Mouse (Mus musculus): Measurements from ENCODE around the gene Itk.

Gene Itk

DNA sequence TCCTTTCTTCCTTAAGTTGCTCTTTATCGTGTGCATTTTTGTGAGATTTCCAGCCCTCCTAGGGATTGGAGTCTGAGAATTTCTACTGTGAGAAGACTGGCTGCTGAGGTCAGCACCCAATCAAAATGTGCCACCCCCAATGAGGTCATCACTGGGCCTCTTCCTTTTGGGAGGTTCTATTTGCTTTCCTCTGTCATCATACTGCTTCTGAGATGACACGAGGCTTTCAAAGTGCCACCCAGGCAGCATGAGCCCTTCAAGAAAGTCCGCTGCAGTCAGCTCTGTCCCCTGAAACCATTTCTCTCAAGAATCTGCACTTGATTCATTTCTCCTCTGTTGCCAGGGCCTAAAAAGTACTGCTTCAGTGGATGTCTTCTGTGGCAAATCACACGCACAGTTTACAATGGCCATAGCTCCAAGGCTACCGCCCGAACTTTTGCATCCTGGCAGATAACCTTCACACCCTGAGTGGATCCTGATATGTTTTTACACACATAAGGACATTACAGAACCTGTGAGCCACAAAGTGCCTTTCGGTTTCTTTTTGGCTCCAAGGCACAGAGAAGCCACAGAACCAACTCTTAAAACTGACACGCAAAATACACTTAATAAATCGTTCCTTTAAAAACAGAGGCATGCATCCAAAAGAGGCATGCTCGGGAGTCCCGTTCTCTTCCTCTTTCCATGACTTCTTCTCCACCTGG lies 80.9 kb downstream of the Itk start:
- ATAC-seq (ENCODE audit: low TSS enrichment): no peak

- ATAC-seq (ENCODE audit: low TSS enrichment): no peak
These were observed 81.5 kb downstream of the Itk start for GRCm38 (mm10) chr11:46307768-46308167.

DNA sequence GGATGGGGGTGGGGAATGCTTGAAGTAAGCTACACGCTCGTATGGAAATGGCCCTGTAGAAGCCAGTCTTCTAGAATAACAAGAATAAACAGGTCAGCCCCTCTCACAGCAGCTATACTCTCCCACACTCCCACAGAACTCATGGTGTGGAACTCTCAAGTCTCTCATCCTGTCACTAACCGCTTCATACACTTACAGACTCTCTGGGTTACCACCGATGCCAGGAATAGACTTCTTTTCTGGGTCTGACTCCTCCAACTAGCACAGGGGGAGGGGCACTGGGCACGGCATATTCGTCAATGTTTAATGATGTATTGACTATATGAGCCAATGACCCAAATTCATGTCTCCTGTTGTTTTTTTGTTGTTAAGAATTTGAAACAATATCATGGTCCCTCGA lies 82.5 kb downstream of the Itk start:
- peak; percentile 21; the same call in 1 of the 2 replicates for ATAC-seq (ENCODE audit: low TSS enrichment)

- ATAC-seq (ENCODE audit: low TSS enrichment): no peak
These were observed 83.3 kb downstream of the Itk start for GRCm38 (mm10) chr11:46305881-46306520.

DNA sequence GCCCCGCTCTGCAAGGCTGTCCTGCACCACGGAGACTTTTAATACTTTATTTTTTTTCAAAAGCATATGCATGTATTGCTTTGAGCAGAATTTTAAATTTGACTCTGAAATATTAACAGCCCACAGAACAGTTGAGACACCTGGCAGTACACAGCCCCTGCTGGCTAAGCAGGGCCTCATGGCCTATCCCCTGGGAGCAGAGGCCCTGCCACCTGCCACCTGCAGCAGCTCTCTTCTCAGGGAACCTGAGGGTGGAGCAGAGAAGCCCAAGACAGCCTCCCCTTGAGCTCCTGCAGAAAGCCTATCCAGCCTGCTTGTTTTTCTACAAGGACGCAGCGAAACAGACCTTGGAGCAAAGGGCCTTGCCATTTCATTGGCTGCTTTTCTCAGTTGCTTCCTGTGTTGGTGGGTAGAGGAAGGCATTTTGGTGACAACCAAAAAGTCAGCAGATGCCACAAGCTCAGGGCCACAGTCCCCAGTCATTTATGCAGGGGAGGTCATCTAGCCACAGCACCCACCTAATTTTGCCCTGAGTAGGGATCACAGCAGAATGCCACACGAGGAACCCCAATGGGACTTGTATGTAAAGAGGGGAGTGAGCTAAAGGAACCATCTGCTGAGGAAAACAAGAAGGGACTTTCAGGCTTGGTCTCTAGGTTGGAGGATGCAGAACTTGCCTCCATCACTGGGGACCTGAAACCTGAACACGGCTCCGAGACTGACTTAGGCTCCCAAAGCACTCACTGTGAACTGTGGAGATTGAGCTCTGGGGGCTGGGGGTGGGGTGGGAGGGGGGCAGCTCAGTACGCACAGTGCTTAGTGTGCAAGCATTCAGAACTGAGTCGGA lies 84.2 kb downstream of the Itk start:
- no peak for ATAC-seq (ENCODE audit: low TSS enrichment)

DNA sequence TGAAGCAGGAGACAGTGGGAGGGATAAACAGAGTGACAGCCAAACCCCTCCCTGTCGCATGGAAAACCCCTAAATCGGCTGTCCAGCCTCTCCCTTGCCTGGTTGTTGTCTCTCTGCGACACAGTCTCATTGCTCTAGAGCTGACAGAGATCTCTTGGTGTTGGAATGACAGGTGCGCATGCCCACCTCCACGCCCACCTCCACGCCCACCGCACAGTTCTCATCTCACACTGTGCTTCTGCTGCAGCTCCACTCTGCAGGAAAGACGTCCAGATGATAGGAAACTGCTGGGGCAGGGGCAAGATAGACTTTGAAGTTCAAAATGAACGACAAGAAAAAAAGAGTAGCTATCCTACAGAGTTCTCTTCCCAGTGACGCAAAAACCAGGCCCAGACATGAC lies 85.2 kb downstream of the Itk start:
- no peak for ATAC-seq (ENCODE audit: low TSS enrichment)

DNA sequence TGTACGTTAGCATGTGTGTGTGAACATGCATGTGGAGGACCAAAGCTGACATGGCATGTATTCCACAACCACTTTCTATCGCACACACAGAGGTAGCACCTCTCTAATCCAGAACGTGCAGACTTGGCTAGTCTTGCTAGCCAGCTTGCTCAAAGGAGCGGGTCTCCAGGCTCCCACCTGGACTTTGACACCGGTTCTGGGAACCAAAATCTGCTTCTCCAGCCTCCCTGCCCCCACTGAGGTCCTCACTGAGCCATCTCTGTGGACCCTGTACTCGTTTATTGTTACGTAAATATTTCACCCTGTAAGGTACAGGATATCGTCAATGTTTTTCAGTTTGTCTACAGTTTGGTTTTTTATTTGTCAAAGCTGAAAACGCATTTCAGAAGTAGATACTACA lies 86.8 kb downstream of the Itk start:
- no peak for ATAC-seq (ENCODE audit: low TSS enrichment)

DNA sequence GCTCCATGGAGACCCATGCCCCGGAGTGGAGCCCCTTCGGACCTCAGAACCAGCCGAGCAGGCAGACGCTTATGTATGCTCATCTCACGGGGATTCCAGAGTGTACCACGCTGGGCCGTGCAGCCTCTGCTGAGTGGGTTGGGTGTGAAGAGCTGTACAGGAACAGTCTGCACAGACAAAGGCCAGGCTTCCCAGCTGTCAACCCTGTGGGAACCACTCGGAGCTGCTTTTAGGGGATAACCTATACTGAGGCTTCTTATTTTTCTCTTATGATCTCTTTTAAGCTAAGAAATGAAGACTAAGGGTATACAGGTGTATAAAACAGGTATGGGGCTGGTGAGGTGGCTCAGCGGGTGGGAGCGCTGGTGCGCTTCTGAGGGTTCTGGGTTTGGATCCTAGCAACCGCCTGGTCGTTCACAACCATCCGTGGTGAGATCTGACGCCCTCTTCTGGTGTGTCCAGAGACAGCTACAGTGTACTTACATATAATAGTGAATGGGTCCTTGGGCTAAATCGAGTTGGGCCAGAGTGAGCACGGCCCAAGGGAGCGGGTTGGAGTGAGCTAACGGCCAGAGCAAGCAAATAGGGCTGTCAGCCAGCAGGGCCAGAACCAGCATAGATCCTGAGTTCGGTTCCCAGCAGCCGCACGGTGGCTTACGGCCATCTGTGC lies 87.6 kb downstream of the Itk start:
- ATAC-seq (ENCODE audit: low TSS enrichment): peak; percentile 64

GRCm38 (mm10) chr11:46299901-46300300 lies 89.4 kb downstream of the Itk start:
- ATAC-seq (ENCODE audit: low TSS enrichment): no peak

- ATAC-seq (ENCODE audit: low TSS enrichment): peak; percentile 60
These were observed 90.2 kb downstream of the Itk start for GRCm38 (mm10) chr11:46298889-46299785.

DNA sequence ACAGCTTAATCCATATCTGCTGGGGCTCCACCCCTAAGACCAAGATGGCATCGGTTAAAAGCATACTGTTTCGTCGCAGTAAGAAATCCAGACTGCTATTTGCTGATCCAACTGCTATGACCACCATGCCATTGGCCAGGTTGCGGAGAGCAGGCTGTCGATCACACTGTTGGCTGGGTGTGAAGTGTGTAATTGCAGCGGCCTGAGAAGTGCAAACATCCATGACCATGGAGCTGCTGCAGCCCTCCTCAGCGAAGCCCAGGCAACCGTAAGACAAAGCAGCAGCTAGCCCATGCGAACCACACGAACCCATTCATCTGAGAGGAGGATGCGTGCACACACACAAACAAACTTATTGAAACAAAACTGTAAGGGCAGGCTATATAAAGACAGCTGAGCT lies 94.9 kb downstream of the Itk start:
- ATAC-seq (ENCODE audit: low TSS enrichment): no peak

DNA sequence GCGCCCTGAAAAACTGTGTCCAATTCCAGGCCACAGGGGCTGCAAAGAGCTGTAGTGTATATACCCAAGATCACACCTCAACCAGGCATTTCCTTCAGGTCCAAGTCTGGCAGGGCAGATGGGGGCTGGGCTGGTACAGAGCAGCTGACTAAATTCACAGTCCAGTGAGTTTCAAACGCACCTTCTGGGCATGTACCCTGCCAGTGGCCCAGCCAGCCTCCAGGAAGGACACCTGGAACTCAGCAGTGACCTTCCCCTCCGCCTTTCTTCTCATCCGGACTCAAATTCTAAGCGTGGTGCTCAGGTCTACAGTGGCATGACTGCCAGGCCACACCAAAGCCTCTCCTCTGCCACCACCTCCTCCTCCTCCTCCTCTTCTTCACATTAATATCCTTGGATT lies 95.8 kb downstream of the Itk start:
- no peak for ATAC-seq (ENCODE audit: low TSS enrichment)

- ATAC-seq (ENCODE audit: low TSS enrichment): no peak
These were observed 98.3 kb downstream of the Itk start for GRCm38 (mm10) chr11:46290988-46291405.

DNA sequence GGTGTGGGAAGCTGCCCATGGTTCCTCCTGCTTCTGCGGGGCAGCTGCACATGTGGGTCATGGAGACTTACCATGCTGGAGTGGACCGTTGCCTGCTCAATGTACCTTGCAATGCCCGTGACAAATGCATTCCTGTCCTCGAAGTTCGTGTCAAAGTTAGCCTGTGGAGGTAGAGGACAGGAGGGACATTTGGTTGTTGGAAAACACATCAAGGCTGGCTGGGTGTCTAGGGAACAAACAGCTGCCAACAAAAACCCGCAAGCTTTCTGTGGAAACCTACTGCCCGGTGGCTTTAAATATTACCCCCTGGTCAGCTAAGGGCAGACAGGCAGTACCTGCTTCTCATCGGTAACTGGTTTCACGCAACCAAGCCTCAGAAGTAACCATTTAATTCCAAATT lies 99.8 kb downstream of the Itk start:
- ATAC-seq (ENCODE audit: low TSS enrichment): no peak

DNA sequence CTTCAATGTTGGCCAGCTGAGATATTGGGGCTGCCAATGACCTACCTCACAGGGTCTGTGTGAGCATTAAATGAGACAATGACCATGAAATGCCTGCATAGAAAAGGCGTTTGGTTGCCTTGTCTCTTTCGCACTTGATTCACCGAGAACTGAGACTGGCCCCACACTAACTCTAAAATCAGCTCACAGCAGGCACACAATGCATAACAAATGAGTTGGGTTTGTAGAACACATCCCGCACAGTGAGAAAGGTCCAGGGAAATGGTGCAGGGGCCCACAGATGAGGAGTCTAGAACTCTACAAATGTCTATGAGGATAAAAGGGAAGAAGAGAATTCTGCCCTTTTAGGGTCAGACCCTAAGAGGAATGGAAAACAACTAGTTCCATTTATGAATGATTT lies 100.3 kb downstream of the Itk start:
- ATAC-seq (ENCODE audit: low TSS enrichment): no peak

DNA sequence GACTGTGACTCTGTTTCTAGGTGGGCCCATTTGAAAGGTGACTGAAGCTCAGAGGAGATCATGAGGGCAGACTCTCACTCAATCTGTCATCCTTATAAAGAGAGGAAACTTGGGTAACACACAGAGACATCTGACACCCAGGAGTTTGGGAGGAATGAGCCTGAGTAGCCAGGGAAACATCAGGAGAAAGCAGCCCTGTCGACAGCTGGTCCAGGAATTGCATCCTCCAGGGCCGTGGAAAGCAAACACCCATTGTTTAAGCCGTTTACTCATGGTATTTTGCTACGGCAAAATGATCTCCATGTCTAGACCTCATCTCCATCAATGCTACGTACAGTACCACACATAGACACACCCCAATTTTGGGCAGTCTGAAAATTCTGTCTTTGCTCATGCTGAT lies 101.2 kb downstream of the Itk start:
- ATAC-seq (ENCODE audit: low TSS enrichment): no peak

DNA sequence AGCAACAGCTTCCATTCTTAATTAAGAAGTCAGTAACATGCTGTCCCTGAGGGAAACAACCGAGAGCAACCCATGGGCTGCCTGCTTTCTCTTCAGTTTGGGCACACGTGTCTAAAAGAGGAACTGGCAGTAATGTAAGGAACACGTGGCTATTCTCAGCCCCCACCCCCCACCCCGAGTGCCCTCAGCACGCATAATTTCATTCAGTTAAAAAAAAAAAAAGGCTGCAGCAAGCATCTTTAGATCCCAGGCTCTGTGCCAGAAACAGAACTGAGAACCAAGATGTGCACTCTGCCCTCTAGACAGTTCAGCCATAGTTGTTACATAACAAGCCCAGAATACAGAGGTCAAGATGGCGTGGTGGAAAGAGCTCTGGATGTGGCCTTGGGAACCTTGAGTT lies 102.5 kb downstream of the Itk start:
- ATAC-seq (ENCODE audit: low TSS enrichment): no peak

DNA sequence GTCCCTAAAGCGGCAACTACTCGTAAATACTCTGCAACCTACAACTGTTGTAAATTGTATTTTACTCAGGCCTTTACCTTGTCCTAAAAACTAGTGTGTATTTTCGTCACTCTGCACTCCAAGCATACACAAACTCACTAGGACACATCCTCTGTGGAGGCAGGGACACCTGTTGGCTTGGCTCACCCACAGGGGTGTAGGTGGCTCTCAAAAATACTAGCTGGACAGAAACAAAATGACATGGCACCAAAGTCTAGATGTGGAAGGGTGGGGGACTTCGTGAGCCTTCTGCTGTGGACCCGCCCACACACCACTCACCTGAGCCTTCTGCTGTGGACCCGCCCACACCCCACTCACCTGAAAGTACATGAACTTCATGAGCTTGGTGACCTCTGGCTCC lies 105.5 kb downstream of the Itk start:
- 0 out of 2 replicates have a peak, but pooled peaks have one; percentile 10 for ATAC-seq (ENCODE audit: low TSS enrichment)

DNA sequence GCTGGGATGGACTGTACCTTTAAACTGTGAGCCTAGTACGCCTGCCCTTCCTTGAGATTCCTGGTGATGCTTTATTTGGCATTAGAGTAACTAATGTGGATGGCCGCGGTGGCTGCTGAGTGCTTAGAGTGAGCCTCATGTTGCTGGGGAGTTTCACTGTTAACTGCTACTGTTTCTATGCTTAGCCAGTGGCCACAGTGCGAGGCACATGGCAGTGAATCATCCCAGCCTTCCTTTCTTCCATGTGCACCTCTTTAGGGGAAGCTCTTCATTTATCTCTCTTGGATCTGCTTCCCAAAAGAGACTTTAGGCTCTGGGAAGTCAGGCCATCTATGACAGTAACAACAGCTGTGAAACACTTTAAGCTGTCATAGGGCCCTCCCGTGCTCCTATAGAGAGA lies 106.7 kb downstream of the Itk start:
- ATAC-seq (ENCODE audit: low TSS enrichment): peak; percentile 38

DNA sequence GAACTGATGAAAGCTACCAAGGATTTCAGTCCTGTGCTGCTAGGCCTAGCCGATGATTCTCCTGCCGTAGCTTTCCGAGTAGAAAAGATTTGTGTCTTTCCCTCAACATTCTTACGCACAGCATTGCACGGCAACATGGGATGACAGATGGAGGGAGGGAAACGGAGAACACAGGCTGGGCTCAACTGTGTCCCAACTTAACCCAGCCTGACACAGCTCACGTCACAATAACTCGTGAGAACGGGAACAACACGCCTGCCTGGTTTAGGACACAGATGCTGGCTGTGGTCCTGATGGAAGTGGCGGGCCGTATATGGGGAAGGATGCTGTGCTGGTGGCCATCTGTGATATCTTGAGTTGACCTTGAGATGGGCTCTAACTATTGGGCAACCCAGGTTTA lies 110.6 kb downstream of the Itk start:
- no peak for ATAC-seq (ENCODE audit: low TSS enrichment)

DNA sequence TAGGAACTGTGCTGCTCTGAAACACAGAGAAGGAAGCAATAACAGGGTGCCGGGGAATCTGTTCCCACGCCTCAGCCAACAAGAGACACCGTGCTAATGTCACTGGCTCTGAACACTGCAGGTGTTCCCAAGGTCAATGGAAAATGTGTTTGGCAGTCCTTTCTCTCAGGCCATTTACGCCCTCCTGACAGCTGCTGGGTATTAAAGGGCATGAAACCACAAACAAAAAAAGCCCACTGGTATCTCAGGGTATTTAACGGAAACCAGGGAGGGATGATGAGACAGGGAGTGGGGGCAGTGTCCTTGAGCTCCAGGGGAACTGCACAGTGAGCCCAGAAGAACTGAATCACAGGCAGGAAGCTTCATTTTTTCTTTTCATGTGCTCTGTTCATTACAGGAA lies 111.2 kb downstream of the Itk start:
- ATAC-seq (ENCODE audit: low TSS enrichment): no peak

Data from frontal cortex, adult (tissue).